Comparison of ENCODE assay signal across 14 mouse cellular contexts in the genomic region with DNA sequence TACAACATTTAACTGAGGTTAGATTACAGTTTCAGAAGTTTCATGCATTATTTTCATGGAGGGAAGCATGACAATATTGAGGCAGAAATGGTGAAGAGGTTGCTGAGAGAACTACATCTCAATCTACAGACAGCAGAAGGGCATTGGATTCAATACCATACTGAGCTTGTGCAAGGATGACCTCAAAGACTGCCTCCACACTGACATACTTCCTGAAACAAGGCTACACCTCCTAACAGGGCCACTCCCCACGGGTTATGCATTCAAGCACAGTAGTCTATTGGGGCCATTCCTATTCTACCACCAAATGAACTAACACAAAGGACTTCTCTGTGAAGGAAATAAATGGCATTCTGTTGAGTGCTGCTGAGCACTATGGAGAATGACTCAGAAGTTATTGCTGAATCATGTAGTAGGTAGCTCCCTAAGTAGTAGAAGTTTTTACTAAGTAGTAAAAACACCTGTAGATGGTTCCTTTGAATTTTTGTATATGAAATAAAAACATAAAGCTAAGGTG.
"Had no signal": no experiment of that assay in that cellular context is flagged by ENCODE, and none has a peak within 500 bp of the region (broad histone marks: within the 10 kb centered on the region; RNA-seq: fewer than 3 reads in every experiment).

No protein-coding gene starts in this region.

- DNase-seq: kidney, adult 18-20 months; kidney, adult 9 months; kidney, postnatal 14 days; kidney, postnatal 4 days; left cerebral cortex, postnatal 4 days; liver, postnatal 0 days; lung, embryonic 14.5 days; midbrain, embryonic 14.5 days; retina, postnatal 1 day; right cerebral cortex, postnatal 25 days; thymus, adult 2 months; thymus, postnatal 14 days; thymus, postnatal 4 days had no signal

- ATAC-seq: liver, postnatal 0 days; lung, postnatal 0 days had no signal
